Mouse (Mus musculus) embryonic stem cell, embryonic (primary cell): Measurements from ENCODE around the gene Tox3.

Experiments used
- CTCF ChIA-PET, 4 experiments: fragments of 300-600 bp in 2 of 4; fragments of 350-600 bp in 2 of 4; sonication (Branson Sonifier 250); formaldehyde crosslinking; loops; one replicate each; lab custom pipeline; 2022; ENCODE audit warnings: inconsistent platforms in 2 of 4; lab: Charles Lee
- POLR2A ChIA-PET, 4 experiments: fragments of 300-600 bp in 2 of 4; fragments of 350-600 bp in 2 of 4; sonication (Branson Sonifier 250); formaldehyde crosslinking; loops; one replicate each; lab custom pipeline; 2022; ENCODE audit warnings: antibody characterized with exemption in 4 of 4, inconsistent platforms in 1 of 4; lab: Charles Lee

Tox3 gene

DNA sequence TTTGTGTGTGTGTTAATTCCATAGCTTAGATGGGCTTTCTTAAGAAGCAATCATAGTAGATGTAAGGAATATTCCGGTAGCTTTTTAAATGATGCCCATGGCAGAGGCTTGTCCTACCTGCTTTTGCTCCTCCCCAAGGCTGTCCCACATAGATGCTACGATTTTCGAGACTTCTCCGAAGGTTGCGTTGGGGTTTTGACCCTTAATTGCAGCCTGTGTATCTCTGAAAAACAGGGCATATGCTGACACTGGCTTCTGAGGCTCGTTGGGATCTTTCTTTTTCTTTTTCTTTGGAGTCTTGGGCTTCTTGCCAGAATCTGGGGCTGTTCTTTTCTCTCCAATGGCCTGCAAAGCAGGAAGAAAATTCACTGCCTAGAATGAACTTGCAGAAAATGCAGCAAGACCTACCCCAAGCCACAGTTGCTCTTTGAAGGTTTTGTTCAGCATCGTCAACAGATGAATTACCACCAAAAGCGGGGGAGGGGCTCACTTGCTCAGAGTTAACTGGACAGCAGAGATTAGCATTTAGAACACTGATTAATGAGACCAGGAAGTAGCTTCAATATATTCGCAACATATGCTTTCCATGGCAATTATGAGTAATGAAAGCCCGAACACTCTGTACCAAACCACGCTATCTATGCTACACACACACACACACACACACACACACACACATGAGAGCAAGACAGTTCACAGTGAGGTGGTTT, 93.8 kb downstream of the Tox3 start:
- ChIA-PET POLR2A (interaction anchor here in 1 of 4 experiments (0.7 kb wide), 1 partner anchor 261 kb away, joined by 3 read pairs; no protein-coding TSS in a partner anchor), CTCF (no interaction called here)

DNA sequence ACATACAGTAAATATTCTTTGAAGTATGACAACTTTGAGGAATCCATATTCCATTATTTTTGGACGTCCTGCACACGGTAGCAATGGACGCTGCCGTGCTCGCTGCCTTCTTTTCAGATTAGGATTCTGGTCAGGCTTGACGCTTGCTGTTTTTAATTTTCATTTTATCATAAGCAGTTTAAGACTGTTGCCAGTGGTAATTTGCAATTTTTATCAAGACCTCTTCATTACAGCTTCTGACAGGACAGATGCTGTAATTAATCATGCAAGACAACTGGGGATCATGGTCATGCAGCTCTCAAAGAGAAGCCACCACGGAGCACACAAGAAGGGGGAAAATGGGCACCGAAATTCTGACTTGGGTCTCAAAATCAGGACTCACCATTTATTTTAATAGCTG, 101.8 kb downstream of the Tox3 start:
- CTCF ChIA-PET = no interaction called here
- POLR2A ChIA-PET = no interaction called here

DNA sequence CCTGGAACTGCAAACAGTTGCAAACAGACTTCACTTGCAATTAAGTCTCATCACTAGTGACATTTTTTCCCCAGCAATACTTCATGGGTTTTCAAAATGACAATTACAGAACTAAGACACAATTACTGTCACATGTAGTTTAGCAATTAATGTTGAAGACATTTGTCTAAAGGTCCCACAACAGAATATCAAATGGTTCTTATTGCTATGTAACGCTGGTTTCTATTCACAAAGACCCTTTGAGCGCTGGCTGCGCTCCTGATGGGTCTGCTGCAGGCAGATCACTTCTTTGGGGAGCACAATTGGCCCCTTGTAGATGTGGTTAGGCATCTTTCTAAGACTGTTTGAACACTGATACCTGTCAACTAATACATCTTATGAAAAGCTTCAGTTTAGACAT, 102.3 kb downstream of the Tox3 start:
- POLR2A ChIA-PET = no interaction called here
- CTCF ChIA-PET = no interaction called here

DNA sequence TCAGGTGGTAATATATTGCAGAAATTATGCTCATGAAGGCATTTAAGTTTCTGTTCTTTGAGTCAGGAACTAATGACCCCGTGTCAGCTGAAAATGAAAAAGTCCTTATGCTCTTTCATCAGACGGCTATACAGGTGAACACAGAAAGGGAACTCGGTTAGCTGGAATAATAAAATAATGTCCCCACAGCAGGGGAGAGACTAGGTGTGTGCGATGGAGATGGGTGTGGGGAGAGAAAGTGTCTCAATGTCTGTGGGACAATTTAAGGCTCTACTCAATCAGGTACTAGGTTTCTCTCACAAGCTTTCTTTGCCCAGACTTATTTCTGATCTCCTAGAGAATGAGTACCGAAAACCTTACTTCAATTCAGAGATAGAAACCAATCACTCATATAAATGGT, 103.0 kb downstream of the Tox3 start:
- CTCF ChIA-PET = no interaction called here
- POLR2A ChIA-PET = no interaction called here

DNA sequence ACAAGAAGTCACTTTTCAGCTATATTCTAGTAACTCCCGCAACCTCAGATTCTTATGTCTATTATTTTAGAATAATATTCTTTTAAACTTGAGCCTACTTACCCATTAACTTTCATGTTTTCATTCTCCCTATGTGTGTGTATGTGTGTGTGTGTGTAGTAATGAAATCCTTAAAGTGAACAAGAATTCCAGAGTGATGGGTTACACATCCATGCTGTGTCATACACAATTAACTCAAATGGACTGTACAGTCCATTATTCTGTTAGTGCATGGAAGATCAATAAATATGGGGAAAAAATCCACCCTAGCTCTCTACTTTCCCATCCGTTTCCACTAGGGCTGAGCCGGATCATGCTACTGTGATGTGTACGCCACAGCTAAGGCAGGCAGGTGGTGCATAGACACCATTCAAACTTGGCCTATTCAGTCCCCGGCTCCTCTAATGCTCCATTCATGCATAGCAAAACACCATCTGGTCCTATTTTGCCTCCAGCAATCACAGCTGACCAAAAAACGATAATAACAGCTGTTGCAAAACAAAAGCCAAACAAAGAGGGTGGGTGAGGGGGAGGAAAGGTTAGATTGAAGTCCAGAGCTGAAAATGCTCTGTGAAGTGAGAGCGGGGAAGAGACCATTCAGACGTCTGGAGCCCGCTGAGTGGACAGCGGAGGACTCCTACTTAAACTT, 103.5 kb downstream of the Tox3 start:
- ChIA-PET CTCF (interaction anchor here in 1 of 4 experiments (0.5 kb wide), 1 partner anchor 182 kb away, joined by 10 read pairs; no protein-coding TSS in a partner anchor), POLR2A (no interaction called here)

DNA sequence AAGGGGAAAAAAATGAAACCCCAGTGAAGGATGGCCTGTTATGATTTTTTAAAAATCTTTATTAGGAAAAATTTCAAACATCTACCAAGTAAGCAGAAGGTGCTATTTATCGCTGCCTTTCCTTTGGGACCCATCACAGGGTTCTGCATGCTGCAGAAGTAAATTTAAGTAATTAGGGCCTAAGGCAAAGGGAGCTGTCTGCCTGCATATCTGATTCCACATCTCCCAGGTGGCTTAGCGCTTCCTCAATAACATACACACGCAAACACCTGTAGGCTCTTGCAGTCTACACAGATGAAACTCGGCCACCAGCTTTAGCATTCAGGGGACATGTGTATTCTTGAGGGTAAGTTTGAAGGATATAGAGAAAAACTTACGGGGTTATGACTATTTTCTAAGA, 104.2 kb downstream of the Tox3 start:
- ChIA-PET CTCF (interaction anchor here in 2 of 4 experiments (0.5 to 0.6 kb wide), 2 partner anchors 179 to 181 kb away, joined by 6 to 10 read pairs; no protein-coding TSS in a partner anchor), POLR2A (no interaction called here)

DNA sequence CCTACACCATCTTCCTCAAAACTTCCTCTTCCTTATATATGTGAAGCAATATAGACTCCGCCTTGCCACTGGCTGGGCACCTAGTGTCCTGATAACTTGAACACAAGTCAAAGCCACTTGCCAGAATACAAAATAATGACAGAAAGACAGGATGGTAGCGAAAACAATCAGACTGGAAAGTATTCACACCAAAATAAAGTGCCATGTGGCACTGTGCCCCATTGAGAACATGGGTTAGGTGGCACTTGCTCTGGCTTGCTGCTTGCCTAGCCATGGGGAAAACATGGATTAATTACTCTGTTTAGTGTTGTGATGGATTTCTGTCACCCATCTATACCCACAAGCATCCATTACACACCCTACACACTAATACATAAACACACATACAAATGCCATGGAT, 105.8 kb downstream of the Tox3 start:
- CTCF ChIA-PET = no interaction called here
- POLR2A ChIA-PET = no interaction called here

DNA sequence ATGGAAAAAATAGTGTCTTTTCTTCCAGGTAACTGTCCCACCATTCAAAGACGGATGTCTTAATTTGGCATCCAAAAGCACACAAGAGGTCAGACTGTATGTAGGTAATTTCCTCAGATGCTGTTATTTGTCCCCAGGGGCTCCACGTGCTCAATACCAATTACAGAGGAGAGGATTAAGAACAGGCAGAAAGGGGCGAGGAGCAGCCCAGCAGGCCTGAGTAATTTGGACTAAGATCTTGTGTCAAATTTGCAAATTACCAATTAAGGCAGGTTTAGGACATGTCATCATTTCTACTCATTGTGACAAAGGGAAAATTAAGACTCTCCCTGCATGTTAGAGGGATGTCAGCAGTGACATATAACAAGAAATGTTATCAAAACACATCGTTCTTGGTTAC, 106.7 kb downstream of the Tox3 start:
- CTCF ChIA-PET = no interaction called here
- POLR2A ChIA-PET = no interaction called here

DNA sequence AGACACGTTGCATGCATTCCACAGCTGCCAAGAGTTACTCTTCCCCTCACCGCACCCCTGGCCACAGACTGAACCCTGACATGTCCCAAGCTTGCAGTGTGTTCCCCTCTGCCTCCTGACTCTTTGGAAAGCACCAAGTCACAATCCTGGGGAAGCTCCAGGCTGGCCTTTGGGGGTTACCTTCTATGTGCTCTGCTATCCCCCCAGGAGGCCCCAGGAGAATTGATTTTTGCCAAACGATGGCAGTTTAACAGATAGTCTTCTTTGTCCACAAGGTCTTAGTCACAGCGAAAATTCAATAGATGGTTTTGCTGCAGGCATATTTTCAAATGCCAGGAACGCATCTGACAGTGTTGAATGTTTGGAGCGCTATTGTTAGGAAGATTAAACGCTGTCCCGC, 115.6 kb downstream of the Tox3 start:
- ChIA-PET CTCF (no interaction called here), POLR2A (no interaction called here)

DNA sequence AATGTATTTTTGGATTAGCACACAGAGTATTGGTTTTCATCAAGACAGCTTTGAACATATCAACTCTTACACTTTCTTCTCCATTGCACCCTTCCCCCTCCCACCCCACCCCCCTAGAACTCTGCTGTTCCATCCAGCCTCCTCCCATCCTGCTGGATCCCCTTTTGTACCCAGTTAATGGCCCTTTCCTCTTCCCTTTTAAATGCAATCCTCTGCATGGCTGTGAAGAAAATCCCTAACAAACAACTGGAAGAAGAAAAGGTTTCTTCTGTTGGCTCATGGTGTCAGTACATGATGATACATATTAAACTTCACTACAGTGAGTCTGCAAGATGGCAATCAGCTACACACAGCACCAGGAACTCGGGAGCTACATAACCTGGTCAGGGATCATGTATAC, 124.0 kb downstream of the Tox3 start:
- CTCF ChIA-PET = no interaction called here
- POLR2A ChIA-PET = interaction anchor here in 1 of 4 experiments (0.6 to 1.2 kb wide), 2 partner anchors 10 to 76 kb away, joined by 3 read pairs; no protein-coding TSS in a partner anchor

DNA sequence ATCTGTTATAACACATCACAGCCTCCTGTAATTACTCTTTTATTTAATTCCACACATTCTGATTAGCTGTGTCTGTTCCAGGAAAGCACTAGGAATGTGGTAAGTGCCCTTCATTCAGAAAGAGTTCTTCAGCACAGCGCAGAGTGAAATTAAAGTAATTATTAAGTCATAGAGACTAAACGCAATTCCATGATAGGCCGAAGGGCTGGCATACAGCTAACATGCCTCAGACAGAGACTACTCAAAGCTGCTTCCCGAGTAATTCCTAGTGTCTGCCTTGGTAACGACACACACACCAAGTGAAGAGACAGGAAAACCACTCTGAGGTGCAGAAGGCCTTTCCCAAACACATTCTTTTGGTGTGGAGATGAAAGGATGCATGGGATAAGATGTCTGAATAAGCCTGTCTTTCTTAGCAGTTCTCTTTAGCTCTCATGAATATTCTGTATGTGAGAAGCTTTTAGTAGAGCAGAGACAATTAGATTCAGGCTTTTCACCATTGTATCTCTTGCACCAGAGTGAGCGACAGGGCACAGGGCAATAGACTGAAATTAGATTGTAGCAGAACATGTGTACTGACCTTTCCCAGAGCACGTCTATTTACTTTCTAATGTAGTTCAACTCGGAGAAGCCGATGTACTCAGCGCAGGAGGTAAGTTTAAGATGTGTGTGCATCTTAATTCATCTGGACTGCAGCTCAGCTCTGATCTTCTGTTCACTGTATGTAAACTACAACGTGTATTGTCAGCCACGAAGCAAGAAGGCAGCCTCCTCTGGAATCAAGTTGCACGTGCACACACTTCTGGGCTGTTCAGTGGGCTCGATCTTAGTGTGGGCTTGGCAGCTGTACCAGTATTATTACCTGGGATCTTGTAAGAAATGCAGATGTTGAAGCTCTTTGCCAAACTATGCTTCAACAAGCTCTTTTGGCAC, 138.8 kb downstream of the Tox3 start:
- ChIA-PET CTCF (no interaction called here), POLR2A (no interaction called here)
